Mouse (Mus musculus) heart, postnatal 0 days (tissue): ENCODE measurements around the gene Rbm47. TPM values are rescaled to one million over a fixed set of nuclear protein-coding genes. Genes with fewer than 3 reads are reported as not detected.

Experiments
- ATAC-seq: fragments of 200-750 bp; cut with Nextera tagmentation; 2 replicates; pipeline ENCODE4 v1.8.0; 2017; ENCODE audit warnings: low read depth, moderate number of reproducible peaks, moderate library complexity; ENCODE audit not compliant: insufficient read depth
- DNase-seq: peaks from one replicate; pipeline ENCODE4 v3.0.0-alpha.2; 2016; ENCODE audit warnings: low spot score
- H3K27ac ChIP-seq: fragments of 300-500 bp; sonication (generic); 2 replicates; pipeline ENCODE4 v1.5.1; 2014; ENCODE audit warnings: low read depth, mild to moderate bottlenecking
- H3K27me3 ChIP-seq: fragments of 300-500 bp; sonication (generic); 2 replicates; pipeline ENCODE4 v1.6.1; 2014; ENCODE audit warnings: low read length, mixed read lengths; ENCODE audit not compliant: control insufficient read depth, insufficient read depth
- H3K36me3 ChIP-seq: fragments of 300-500 bp; sonication (generic); replicated peaks from 2 replicates; pipeline ENCODE4 v1.6.1; 2014; ENCODE audit warnings: low read length, mixed read lengths; ENCODE audit not compliant: control insufficient read depth, insufficient read depth
- H3K4me1 ChIP-seq: fragments of 300-500 bp; sonication (generic); 2 replicates; pipeline ENCODE4 v1.6.1; 2014; ENCODE audit warnings: antibody characterized with exemption; ENCODE audit not compliant: control insufficient read depth, insufficient read depth
- H3K4me2 ChIP-seq: fragments of 300-500 bp; sonication (generic); 2 replicates; pipeline ENCODE4 v1.6.1; 2014; ENCODE audit warnings: low read depth, mild to moderate bottlenecking, low read length, moderate library complexity
- H3K4me3 ChIP-seq: fragments of 300-500 bp; sonication (generic); 2 replicates; pipeline ENCODE4 v1.5.1; 2014; ENCODE audit warnings: low read depth, low read length
- H3K9ac ChIP-seq: fragments of 300-500 bp; sonication (generic); replicated peaks from 2 replicates; pipeline ENCODE4 v1.6.1; 2014; ENCODE audit warnings: low read depth, low read length, mixed read lengths
- H3K9me3 ChIP-seq: fragments of 300-500 bp; sonication (generic); replicated peaks from 2 replicates; pipeline ENCODE4 v1.6.1; 2016; ENCODE audit warnings: low read length; ENCODE audit not compliant: control insufficient read depth
- CTCF ChIP-seq: IDR thresholded peaks from 2 replicates; pipeline ENCODE4 v1.5.1; 2016; ENCODE audit warnings: antibody characterized with exemption, control low read depth, low read depth
- EP300 ChIP-seq: IDR thresholded peaks from 2 replicates; pipeline ENCODE4 v1.6.1; 2016; ENCODE audit warnings: antibody characterized with exemption, low read depth
- WGBS: fragments of 180-500 bp; shearing (Covaris S2); extraction: QIAGEN DNeasy Blood & Tissue Kit; methylation state at CpG from one replicate; pipeline ENCODE4 v1.1.7; 2014; 5-methylcytosine and 5-hydroxymethylcytosine counted together
- polyA plus RNA-seq: library from polyadenylated mRNA; unstranded; fragments of >200 nt; fragmentation: Nextera tagmentation; extraction: Ambion mirVana; gene quantifications from 2 replicates; pipeline ENCODE4 v1.2.1, GENCODE M21; 2015
- total RNA-seq: library from RNA; depleted of rRNA; stranded (reverse); fragments of >200 nt; gene quantifications from 2 replicates; pipeline ENCODE4 v1.2.3, GENCODE M21; 2014; ENCODE audit warnings: low replicate concordance

The Rbm47 gene
- total and polyA plus RNA-seq, 2 experiments from 2014 or later, result 1.1 to 11.2 TPM

- no peaks in the 10 kb centered on the region for H3K27me3 ChIP-seq
- H3K9me3 ChIP-seq, result no peaks in the 10 kb centered on the region
- no peaks in the 10 kb centered on the region for H3K36me3 ChIP-seq
- ATAC-seq, result no peak
- H3K4me1 ChIP-seq, result 0 out of 2 replicates have a peak, but pooled peaks cover 3% of the 10 kb centered on the region
- 65% methylated on average over 5 of the region's 5 CpGs for WGBS
- no peak overlapping the region for H3K27ac ChIP-seq
- DNase-seq, result no peak
- TF ChIP-seq CTCF (no peak), EP300 (no peak)
- H3K4me3 ChIP-seq, result no peak overlapping the region
- no peak overlapping the region for H3K9ac ChIP-seq
- H3K4me2 ChIP-seq, result no peak overlapping the region
These were observed 171.7 kb downstream of the Rbm47 start for GRCm38 (mm10) chr5:66001232-66001631.

GRCm38 (mm10) chr5:66000567-66001125 is 172.3 kb downstream of the Rbm47 start:
- Histone ChIP-seq H3K9ac (no peak overlapping the region), H3K36me3 (no peaks in the 10 kb centered on the region), H3K27ac (no peak overlapping the region), H3K4me2 (no peak overlapping the region), H3K27me3 (no peaks in the 10 kb centered on the region), H3K9me3 (no peaks in the 10 kb centered on the region), H3K4me3 (no peak overlapping the region), H3K4me1 (0 out of 2 replicates have a peak, but pooled peaks cover 3% of the 10 kb centered on the region)
- 56% methylated on average over 6 of the region's 6 CpGs for WGBS
- TF ChIP-seq CTCF (no peak), EP300 (no peak)
- no peak for DNase-seq
- no peak for ATAC-seq

- WGBS, result 82% methylated on average over 7 of the region's 7 CpGs
These were observed 172.8 kb downstream of the Rbm47 start for GRCm38 (mm10) chr5:66000074-66000473.

GRCm38 (mm10) chr5:65999106-65999505 is 173.8 kb downstream of the Rbm47 start:
- no peaks in the 10 kb centered on the region for H3K4me1 ChIP-seq
- H3K27me3 ChIP-seq, result no peaks in the 10 kb centered on the region
- H3K27ac ChIP-seq, result no peak overlapping the region
- ATAC-seq, result no peak
- H3K36me3 ChIP-seq, result no peaks in the 10 kb centered on the region
- H3K4me3 ChIP-seq, result no peak overlapping the region
- no peak for TF ChIP-seq CTCF
- TF ChIP-seq EP300, result no peak
- H3K9me3 ChIP-seq, result no peaks in the 10 kb centered on the region
- H3K4me2 ChIP-seq, result no peak overlapping the region
- H3K9ac ChIP-seq, result no peak overlapping the region
- WGBS, result 72% methylated on average over 7 of the region's 7 CpGs
- DNase-seq, result no peak

More at GRCm38 (mm10) chr5:66000074-66000473, 172.8 kb downstream of the Rbm47 start:
- no peak for DNase-seq
- no peak overlapping the region for H3K4me3 ChIP-seq
- 0 out of 2 replicates have a peak, but pooled peaks cover 3% of the 10 kb centered on the region for H3K4me1 ChIP-seq
- no peak overlapping the region for H3K4me2 ChIP-seq
- ATAC-seq, result no peak
- no peaks in the 10 kb centered on the region for H3K9me3 ChIP-seq
- TF ChIP-seq EP300 (no peak), CTCF (no peak)
- no peak overlapping the region for H3K9ac ChIP-seq
- no peaks in the 10 kb centered on the region for H3K36me3 ChIP-seq
- no peaks in the 10 kb centered on the region for H3K27me3 ChIP-seq
- H3K27ac ChIP-seq, result no peak overlapping the region

- H3K4me2 ChIP-seq, result no peak overlapping the region
- no peak for TF ChIP-seq CTCF
- no peak for TF ChIP-seq EP300
- DNase-seq (no peak), ATAC-seq (no peak)
- H3K36me3 ChIP-seq, result no peaks in the 10 kb centered on the region
- no peak overlapping the region for H3K27ac ChIP-seq
- H3K9me3 ChIP-seq, result no peaks in the 10 kb centered on the region
- H3K27me3 ChIP-seq, result no peaks in the 10 kb centered on the region
- no peaks in the 10 kb centered on the region for H3K4me1 ChIP-seq
- no peak overlapping the region for H3K4me3 ChIP-seq
- H3K9ac ChIP-seq, result no peak overlapping the region
These were observed 175.1 kb downstream of the Rbm47 start for GRCm38 (mm10) chr5:65997813-65998212.

- H3K27me3 ChIP-seq, result no peaks in the 10 kb centered on the region
- ATAC-seq (no peak), DNase-seq (no peak)
- H3K4me1 ChIP-seq, result no peaks in the 10 kb centered on the region
- no peaks in the 10 kb centered on the region for H3K9me3 ChIP-seq
- no peak overlapping the region for H3K4me2 ChIP-seq
- H3K36me3 ChIP-seq, result no peaks in the 10 kb centered on the region
- no peak overlapping the region for H3K4me3 ChIP-seq
- H3K27ac ChIP-seq, result no peak overlapping the region
- WGBS, result 60% methylated on average over 6 of the region's 6 CpGs
- no peak overlapping the region for H3K9ac ChIP-seq
- TF ChIP-seq EP300, result no peak
- no peak for TF ChIP-seq CTCF
These were observed 178.3 kb downstream of the Rbm47 start for GRCm38 (mm10) chr5:65994643-65995042.
